Mouse (Mus musculus): ENCODE data around the gene Clrn1. TPM values are rescaled to one million over a fixed set of nuclear protein-coding genes. Genes with fewer than 3 reads are reported as not detected.

Gene Clrn1
- total and polyA plus RNA-seq, 2 experiments from 2014 or later = 3.7 to 7.1 TPM

- H3K4me1 ChIP-seq (ENCODE audit: insufficient read depth, low read length) = no peaks in the 10 kb centered on the region
- H3K9ac ChIP-seq (replicated peaks; ENCODE audit: low read length) = no peak overlapping the region
- no peak overlapping the region for H3K4me3 ChIP-seq (ENCODE audit: low read length)
- H3K36me3 ChIP-seq (ENCODE audit: insufficient read depth, low read length) = no peaks in the 10 kb centered on the region
- no peak overlapping the region for H3K27ac ChIP-seq
- H3K27me3 ChIP-seq (ENCODE audit: insufficient read depth, low read length) = no peaks in the 10 kb centered on the region
- peak overlapping the region; percentile 13; the same call in 1 of the 2 replicates for H3K4me2 ChIP-seq (ENCODE audit: low read depth, low read length)
- H3K9me3 ChIP-seq (ENCODE audit: low read length) = no peaks in the 10 kb centered on the region
- TF ChIP-seq CTCF (IDR thresholded peaks at IDR 0.05; ENCODE audit: low read depth) = no peak
- WGBS = 36% methylated on average over 13 of the region's 13 CpGs
- ATAC-seq = peak; percentile 56; the same call in 1 of the 2 replicates
- no peak for DNase-seq (ENCODE audit: low spot score)
Observed at GRCm38 (mm10) chr3:58902051-58902758, 17.1 kb upstream of the Clrn1 start.

DNA sequence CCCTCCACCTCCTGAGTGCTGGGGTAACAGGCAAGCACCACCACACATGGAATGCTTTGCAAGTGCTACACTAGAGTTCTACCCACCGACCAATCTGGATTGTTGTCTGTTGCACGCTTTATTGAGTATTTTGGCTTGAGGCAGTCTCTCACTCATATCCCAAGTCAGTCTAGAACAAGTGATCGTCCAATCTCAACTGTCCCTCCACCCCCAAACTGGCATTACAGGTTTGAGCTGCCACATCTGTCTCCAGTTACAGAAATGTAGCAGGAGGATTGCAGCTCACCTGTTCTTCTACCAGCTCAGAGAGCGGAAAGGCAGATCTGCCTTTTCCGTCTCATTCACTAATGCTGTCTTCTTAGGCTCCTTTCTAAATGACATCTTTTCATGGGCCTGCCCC, 10.0 kb upstream of the Clrn1 start:
- no peak overlapping the region for H3K9ac ChIP-seq (replicated peaks; ENCODE audit: low read length)
- DNase-seq (ENCODE audit: low spot score) (no peak), ATAC-seq (no peak)
- no peaks in the 10 kb centered on the region for H3K9me3 ChIP-seq (ENCODE audit: low read length)
- no peaks in the 10 kb centered on the region for H3K4me1 ChIP-seq (ENCODE audit: insufficient read depth, low read length)
- 94% methylated on average over 5 of the region's 5 CpGs for WGBS
- H3K4me3 ChIP-seq (ENCODE audit: low read length) = no peak overlapping the region
- no peak for TF ChIP-seq CTCF (IDR thresholded peaks at IDR 0.05; ENCODE audit: low read depth)
- H3K27me3 ChIP-seq (ENCODE audit: insufficient read depth, low read length) = no peaks in the 10 kb centered on the region
- no peaks in the 10 kb centered on the region for H3K36me3 ChIP-seq (ENCODE audit: insufficient read depth, low read length)
- H3K27ac ChIP-seq = no peak overlapping the region
- H3K4me2 ChIP-seq (ENCODE audit: low read depth, low read length) = no peak overlapping the region

- Histone ChIP-seq H3K27ac (no peak overlapping the region), H3K4me2 (ENCODE audit: low read depth, low read length) (no peak overlapping the region), H3K27me3 (ENCODE audit: insufficient read depth, low read length) (no peaks in the 10 kb centered on the region), H3K4me1 (ENCODE audit: insufficient read depth, low read length) (no peaks in the 10 kb centered on the region), H3K9me3 (ENCODE audit: low read length) (no peaks in the 10 kb centered on the region), H3K4me3 (ENCODE audit: low read length) (no peak overlapping the region), H3K9ac (replicated peaks; ENCODE audit: low read length) (no peak overlapping the region), H3K36me3 (ENCODE audit: insufficient read depth, low read length) (no peaks in the 10 kb centered on the region)
- no peak for ATAC-seq
- TF ChIP-seq CTCF (IDR thresholded peaks at IDR 0.05; ENCODE audit: low read depth) = no peak
- 80% methylated on average over 3 of the region's 3 CpGs for WGBS
- DNase-seq (ENCODE audit: low spot score) = no peak
Observed at GRCm38 (mm10) chr3:58894529-58894928, 9.4 kb upstream of the Clrn1 start.

DNA sequence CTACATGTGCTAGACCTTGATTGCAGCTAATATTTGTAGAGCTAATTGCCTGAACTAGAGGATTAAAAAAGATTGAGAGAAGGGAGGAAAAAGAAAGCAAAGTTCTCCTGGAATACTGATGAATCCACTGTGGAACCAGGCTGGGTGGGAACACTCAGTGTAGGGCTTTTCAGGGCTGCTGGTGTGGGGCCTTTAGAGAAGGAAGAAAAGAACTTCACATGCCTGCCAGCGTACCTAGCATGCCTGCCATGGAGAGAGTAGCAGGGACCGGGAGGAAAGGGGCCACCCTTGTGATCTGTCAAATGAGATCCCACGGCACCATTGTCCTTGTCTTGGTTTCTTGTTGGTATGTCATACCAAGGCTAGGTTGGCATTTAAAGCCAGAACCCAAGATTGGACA, 4.5 kb upstream of the Clrn1 start:
- no peaks in the 10 kb centered on the region for H3K27me3 ChIP-seq (ENCODE audit: insufficient read depth, low read length)
- no peak overlapping the region for H3K4me2 ChIP-seq (ENCODE audit: low read depth, low read length)
- H3K36me3 ChIP-seq (ENCODE audit: insufficient read depth, low read length) = no peaks in the 10 kb centered on the region
- no peak overlapping the region for H3K27ac ChIP-seq
- DNase-seq (ENCODE audit: low spot score) (no peak), ATAC-seq (no peak)
- peaks cover 4% of the 10 kb centered on the region for H3K4me1 ChIP-seq (ENCODE audit: insufficient read depth, low read length)
- no peak for TF ChIP-seq CTCF (IDR thresholded peaks at IDR 0.05; ENCODE audit: low read depth)
- whole genome bisulfite sequencing = 50% methylated on average over 3 of the region's 3 CpGs
- H3K9ac ChIP-seq (replicated peaks; ENCODE audit: low read length) = no peak overlapping the region
- no peak overlapping the region for H3K4me3 ChIP-seq (ENCODE audit: low read length)
- H3K9me3 ChIP-seq (ENCODE audit: low read length) = no peaks in the 10 kb centered on the region

- DNase-seq (ENCODE audit: low spot score) (no peak), ATAC-seq (peak; percentile 46)
- peaks cover 6% of the 10 kb centered on the region for H3K4me1 ChIP-seq (ENCODE audit: insufficient read depth, low read length)
- WGBS = 70% methylated on average over 7 of the region's 7 CpGs
- no peak overlapping the region for H3K9ac ChIP-seq (replicated peaks; ENCODE audit: low read length)
- no peaks in the 10 kb centered on the region for H3K9me3 ChIP-seq (ENCODE audit: low read length)
- no peaks in the 10 kb centered on the region for H3K27me3 ChIP-seq (ENCODE audit: insufficient read depth, low read length)
- H3K4me2 ChIP-seq (ENCODE audit: low read depth, low read length) = no peak overlapping the region
- H3K36me3 ChIP-seq (ENCODE audit: insufficient read depth, low read length) = no peaks in the 10 kb centered on the region
- H3K27ac ChIP-seq = no peak overlapping the region
- no peak overlapping the region for H3K4me3 ChIP-seq (ENCODE audit: low read length)
- TF ChIP-seq CTCF (IDR thresholded peaks at IDR 0.05; ENCODE audit: low read depth) = no peak
Observed at GRCm38 (mm10) chr3:58888131-58888715, 3.1 kb upstream of the Clrn1 start.

DNA sequence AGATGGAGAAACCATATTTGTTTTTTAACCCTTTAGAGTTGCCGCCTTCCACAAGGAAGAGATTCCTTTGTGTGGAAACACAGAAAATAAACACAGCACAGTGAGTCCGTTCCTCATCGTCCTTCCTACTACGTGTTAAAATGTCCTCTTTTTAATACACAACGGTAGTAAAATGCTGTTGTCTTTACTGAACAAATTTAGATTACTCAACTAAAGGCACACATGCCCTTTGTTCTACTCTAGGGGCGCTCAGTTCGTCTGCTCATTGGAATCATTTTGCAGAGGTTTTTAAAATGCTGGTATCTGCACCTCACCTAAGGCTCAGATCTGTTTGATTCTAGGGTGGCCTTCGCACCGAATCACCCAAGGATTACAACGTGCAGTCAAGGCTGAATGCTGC, 2.6 kb upstream of the Clrn1 start:
- 83% methylated on average over 10 of the region's 10 CpGs for WGBS
- H3K36me3 ChIP-seq (ENCODE audit: insufficient read depth, low read length) = no peaks in the 10 kb centered on the region

GRCm38 (mm10) chr3:58883511-58883907, 1.6 kb downstream of the Clrn1 start:
- Histone ChIP-seq H3K27ac (no peak overlapping the region), H3K4me2 (ENCODE audit: low read depth, low read length) (no peak overlapping the region), H3K4me3 (ENCODE audit: low read length) (no peak overlapping the region), H3K9me3 (ENCODE audit: low read length) (no peaks in the 10 kb centered on the region), H3K36me3 (ENCODE audit: insufficient read depth, low read length) (no peaks in the 10 kb centered on the region), H3K4me1 (ENCODE audit: insufficient read depth, low read length) (peaks cover 13% of the 10 kb centered on the region), H3K9ac (replicated peaks; ENCODE audit: low read length) (no peak overlapping the region), H3K27me3 (ENCODE audit: insufficient read depth, low read length) (no peaks in the 10 kb centered on the region)
- TF ChIP-seq CTCF (IDR thresholded peaks at IDR 0.05; ENCODE audit: low read depth) = no peak
- ATAC-seq = no peak
- DNase-seq (ENCODE audit: low spot score) = no peak

More for the DNA sequence above, 2.6 kb upstream of the Clrn1 start:
- Histone ChIP-seq H3K27me3 (ENCODE audit: insufficient read depth, low read length) (no peaks in the 10 kb centered on the region), H3K4me2 (ENCODE audit: low read depth, low read length) (no peak overlapping the region), H3K4me1 (ENCODE audit: insufficient read depth, low read length) (peaks cover 11% of the 10 kb centered on the region), H3K9me3 (ENCODE audit: low read length) (no peaks in the 10 kb centered on the region), H3K9ac (replicated peaks; ENCODE audit: low read length) (no peak overlapping the region), H3K4me3 (ENCODE audit: low read length) (no peak overlapping the region), H3K27ac (no peak overlapping the region)
- no peak for DNase-seq (ENCODE audit: low spot score)
- ATAC-seq = no peak
- TF ChIP-seq CTCF (IDR thresholded peaks at IDR 0.05; ENCODE audit: low read depth) = no peak
